Mouse (Mus musculus) layer of hippocampus, adult 2 months (tissue): ENCODE measurements around the gene Grin1. TPM values are rescaled to one million over a fixed set of nuclear protein-coding genes. Genes with fewer than 3 reads are reported as not detected.

ENCODE experiments used
- DNase-seq, 2 experiments: peaks; one replicate each; pipeline ENCODE4 v3.0.0; 2022; ENCODE audit warnings: low spot score in 2 of 2
- H3K27ac ChIP-seq: fragments of 200-600 bp; 2 replicates; pipeline ENCODE4 v1.8.1; 2022
- H3K4me3 ChIP-seq: fragments of 200-600 bp; 2 replicates; pipeline ENCODE4 v1.8.1; 2022; ENCODE audit warnings: mild to moderate bottlenecking
- CTCF ChIP-seq: fragments of 200-600 bp; conservative IDR thresholded peaks from 2 replicates; pipeline ENCODE4 v1.8.1; 2022; ENCODE audit warnings: antibody characterized with exemption, mild to moderate bottlenecking, moderate library complexity
- total RNA-seq, 2 experiments: library from RNA; stranded (reverse); gene quantifications; 2 replicates each; pipeline ENCODE4 v1.2.3; 2021

The Grin1 gene
- total RNA-seq, 2 experiments from 2014 or later: 443 to 449 TPM

GRCm38 (mm10) chr2:25255284-25255779, 63.7 kb downstream of the Grin1 start, which contains the start of gene Tmem203:
Tmem203 (plus strand) TSS chr2:25255439.
- Histone ChIP-seq H3K4me3 (peak within 1 kb of the TSS; percentile 89), H3K27ac (peak within 1 kb of the TSS; percentile 98)
- peak; percentile 86 to 87 for DNase-seq
- no peak for TF ChIP-seq CTCF

- H3K27ac ChIP-seq: no peak overlapping the region
- DNase-seq: no peak
- H3K4me3 ChIP-seq: no peak overlapping the region
- peak; percentile 62 for TF ChIP-seq CTCF
Measured at GRCm38 (mm10) chr2:25252331-25252730, 66.7 kb downstream of the Grin1 start.

- DNase-seq: no peak
- Histone ChIP-seq H3K4me3 (no peak within 1 kb of the TSS), H3K27ac (no peak within 1 kb of the TSS)
- no peak for TF ChIP-seq CTCF
Measured at GRCm38 (mm10) chr2:25246183-25247072, 72.6 kb downstream of the Grin1 start, which contains the start of gene AL732309.1. AL732309.1 (minus strand) TSS chr2:25246863.

- H3K27ac ChIP-seq: no peak overlapping the region
- DNase-seq: no peak
- no peak for TF ChIP-seq CTCF
Measured at GRCm38 (mm10) chr2:25244144-25244543, 74.8 kb downstream of the Grin1 start.

GRCm38 (mm10) chr2:25243342-25243741, 75.6 kb downstream of the Grin1 start:
- Histone ChIP-seq H3K27ac (peak overlapping the region; percentile 93; the same call in 1 of the 2 replicates), H3K4me3 (peak overlapping the region; percentile 70)
- DNase-seq: no peak
- no peak for TF ChIP-seq CTCF

More at GRCm38 (mm10) chr2:25244144-25244543, 74.8 kb downstream of the Grin1 start:
- H3K4me3 ChIP-seq: no peak overlapping the region

GRCm38 (mm10) chr2:25242101-25242506, 76.9 kb downstream of the Grin1 start, which contains the start of the genes Rnf208 and Cysrt1:
Rnf208 (plus strand) TSS chr2:25242255.
Cysrt1 (minus strand) TSS chr2:25242452.
- no peak for TF ChIP-seq CTCF
- DNase-seq: no peak

GRCm38 (mm10) chr2:25241438-25241775, 77.6 kb downstream of the Grin1 start:
- H3K4me3 ChIP-seq: peak overlapping the region; percentile 70
- no peak for DNase-seq
- H3K27ac ChIP-seq: no peak overlapping the region
- TF ChIP-seq CTCF: no peak

More at GRCm38 (mm10) chr2:25242101-25242506, 76.9 kb downstream of the Grin1 start, which contains the start of the genes Rnf208 and Cysrt1:
- Histone ChIP-seq H3K27ac (peak within 1 kb of the TSS; percentile 93), H3K4me3 (peak within 1 kb of the TSS; percentile 70)

Other genes starting within 250 kb of the Grin1 start
- gene Entpd8, start 238.9 kb downstream of the Grin1 start, total RNA-seq: not detected
- gene Noxa1, start 224.0 kb downstream of the Grin1 start, total RNA-seq: not detected
- 10 to 100 TPM; 21.3 to 21.9 TPM for gene Nrarp, start 138.4 kb downstream of the Grin1 start, total RNA-seq
- 1 to 10 TPM; 2.2 to 3.0 TPM for gene Tor4a, start 122.3 kb downstream of the Grin1 start, total RNA-seq
- gene Nelfb, start 107.7 kb downstream of the Grin1 start, total RNA-seq: 10 to 100 TPM; 57.0 to 58.5 TPM
- gene Stpg3, start 104.5 kb downstream of the Grin1 start, total RNA-seq: under 1 TPM in 1 of 2 experiments, not detected in 1; 0.33 TPM
- gene Fam166a, start 100.4 kb downstream of the Grin1 start, total RNA-seq: not detected
- 100 to 1,000 TPM; 305 to 309 TPM for gene Tubb4b, start 94.5 kb downstream of the Grin1 start, total RNA-seq
- gene Slc34a3, start 84.8 kb downstream of the Grin1 start, total RNA-seq: not detected
- gene Rnf224, start 82.4 kb downstream of the Grin1 start, total RNA-seq: not detected
- 100 to 1,000 TPM; 228 to 232 TPM for gene Rnf208, start 76.9 kb downstream of the Grin1 start, total RNA-seq
- not detected for gene Cysrt1, start 76.7 kb downstream of the Grin1 start, total RNA-seq
- 1 to 10 TPM; 2.2 to 2.4 TPM for gene AL732309.1, start 72.3 kb downstream of the Grin1 start, total RNA-seq
- gene Tmem203, start 63.7 kb downstream of the Grin1 start, total RNA-seq: 10 to 100 TPM; 35.1 to 35.8 TPM
- gene Tprn, start 56.6 kb downstream of the Grin1 start, total RNA-seq: 10 to 100 TPM; 21.5 to 23.8 TPM
- gene Ssna1, start 46.7 kb downstream of the Grin1 start, total RNA-seq: 10 to 100 TPM; 64.5 to 69.3 TPM
- 10 to 100 TPM; 84.6 to 84.7 TPM for gene Anapc2, start 46.7 kb downstream of the Grin1 start, total RNA-seq
- gene Tmem210, start 31.0 kb downstream of the Grin1 start, total RNA-seq: not detected
- gene Lrrc26, start 29.3 kb downstream of the Grin1 start, total RNA-seq: not detected
- gene Man1b1, start 13.2 kb upstream of the Grin1 start, total RNA-seq: 10 to 100 TPM; 56.4 to 58.0 TPM
- 10 to 100 TPM; 32.1 to 36.2 TPM for gene Dpp7, start 37.2 kb upstream of the Grin1 start, total RNA-seq
- 10 to 100 TPM; 14.6 to 19.8 TPM for gene Uap1l1, start 46.5 kb upstream of the Grin1 start, total RNA-seq
- 1 to 10 TPM; 3.0 to 4.0 TPM for gene Sapcd2, start 53.1 kb upstream of the Grin1 start, total RNA-seq
- gene Entpd2, start 76.7 kb upstream of the Grin1 start, total RNA-seq: 10 to 100 TPM; 14.6 to 16.6 TPM
- 100 to 1,000 TPM; 429 to 433 TPM for gene Npdc1, start 80.2 kb upstream of the Grin1 start, total RNA-seq
- gene Fut7, start 104.1 kb upstream of the Grin1 start, total RNA-seq: under 1 TPM in 1 of 2 experiments, not detected in 1; 0.37 TPM
- gene Abca2, start 109.5 kb upstream of the Grin1 start, total RNA-seq: 100 to 1,000 TPM; 159 to 167 TPM
- gene Clic3, start 137.7 kb upstream of the Grin1 start, total RNA-seq: under 1 TPM in 1 of 2 experiments, not detected in 1; 0.49 TPM
- gene Paxx, start 141.9 kb upstream of the Grin1 start, total RNA-seq: 10 to 100 TPM; 55.7 to 62.1 TPM
- 100 to 1,000 TPM; 541 to 735 TPM for gene Ptgds, start 150.9 kb upstream of the Grin1 start, total RNA-seq
- not detected for gene Lcn12, start 174.7 kb upstream of the Grin1 start, total RNA-seq
- 100 to 1,000 TPM; 109 to 120 TPM for gene Fbxw5, start 181.6 kb upstream of the Grin1 start, total RNA-seq
- 1 to 10 TPM in 1 of 2 experiments, under 1 TPM in 1; 0.97 to 1.5 TPM for gene C8g, start 182.5 kb upstream of the Grin1 start, total RNA-seq
- gene Traf2, start 227.8 kb upstream of the Grin1 start, total RNA-seq: 10 to 100 TPM; 10.9 to 12.0 TPM
- gene Edf1, start 238.7 kb upstream of the Grin1 start, total RNA-seq: 100 to 1,000 TPM; 193 to 200 TPM